Mouse (Mus musculus): ENCODE measurements around the gene Olfr523. TPM values are rescaled to one million over a fixed set of nuclear protein-coding genes. Genes with fewer than 3 reads are reported as not detected.

Olfr523 gene
- polyA plus RNA-seq, 1 experiment from 2014 or later = not detected

DNA sequence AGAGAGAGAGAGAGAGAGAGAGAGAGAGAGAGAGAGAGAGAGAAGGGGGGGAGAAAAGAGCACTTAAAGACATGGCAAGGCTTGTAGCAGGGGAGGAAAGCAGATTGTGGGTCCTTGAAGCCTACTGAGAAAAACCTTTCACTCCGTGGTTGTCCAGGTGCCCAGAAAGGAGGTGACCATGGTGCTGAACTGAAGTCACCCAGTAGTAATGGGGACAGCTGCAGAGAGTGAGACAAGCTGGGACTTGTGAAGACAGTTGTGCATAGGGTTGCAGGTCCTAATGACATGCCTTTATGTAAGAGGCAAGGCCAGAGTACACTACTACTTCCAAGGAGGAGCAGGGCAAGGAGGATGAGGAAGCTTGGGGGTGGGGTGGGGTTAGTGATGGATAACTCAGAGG is 46.3 kb downstream of the Olfr523 start:
- no peak overlapping the region for H3K4me2 ChIP-seq (ENCODE audit: low read length)
- 6% methylated on average over 1 of the region's 1 CpGs for WGBS
- no peak overlapping the region for H3K4me3 ChIP-seq (replicated peaks; ENCODE audit: low read depth, low read length)
- ATAC-seq (replicated peaks; ENCODE audit: low FRiP score, low read depth) = no peak
- H3K27ac ChIP-seq = no peak overlapping the region
- TF ChIP-seq CTCF (IDR thresholded peaks at IDR 0.05; ENCODE audit: low read depth) = no peak
- no peaks in the 10 kb centered on the region for H3K27me3 ChIP-seq (ENCODE audit: insufficient read depth, low read length)
- no peak overlapping the region for H3K9ac ChIP-seq (ENCODE audit: low read depth, low read length)
- no peaks in the 10 kb centered on the region for H3K4me1 ChIP-seq (replicated peaks; ENCODE audit: insufficient read depth, low read length)
- peak; percentile 4 for DNase-seq (ENCODE audit: low spot score)
- no peaks in the 10 kb centered on the region for H3K9me3 ChIP-seq (replicated peaks; ENCODE audit: low read length)
- no peaks in the 10 kb centered on the region for H3K36me3 ChIP-seq (ENCODE audit: insufficient read depth, low read length)

DNA sequence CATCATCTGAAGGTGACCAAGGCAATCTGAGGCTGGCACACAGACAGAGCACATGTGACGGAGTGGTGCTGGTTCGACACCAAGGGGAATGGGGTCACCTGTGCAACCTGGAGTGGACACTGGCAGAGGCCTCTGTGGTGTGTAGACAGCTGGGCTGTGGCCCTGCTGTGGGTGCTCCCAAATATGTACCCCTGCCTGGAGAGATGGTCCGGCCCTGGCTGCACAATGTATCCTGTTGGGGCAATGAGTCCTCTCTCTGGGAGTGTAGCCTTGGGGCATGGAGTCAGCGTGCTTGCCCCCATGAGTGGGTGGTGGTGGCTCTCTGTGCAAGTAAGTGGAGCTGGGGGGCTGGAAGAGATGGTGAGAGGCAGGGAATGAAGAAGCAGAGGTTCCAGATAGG is 47.4 kb downstream of the Olfr523 start:
- H3K4me2 ChIP-seq (ENCODE audit: low read length) = no peak overlapping the region
- no peak overlapping the region for H3K9ac ChIP-seq (ENCODE audit: low read depth, low read length)
- TF ChIP-seq CTCF (IDR thresholded peaks at IDR 0.05; ENCODE audit: low read depth) = no peak
- H3K4me3 ChIP-seq (replicated peaks; ENCODE audit: low read depth, low read length) = no peak overlapping the region
- 82% methylated on average over 4 of the region's 4 CpGs for WGBS
- H3K27me3 ChIP-seq (ENCODE audit: insufficient read depth, low read length) = no peaks in the 10 kb centered on the region
- no peak overlapping the region for H3K27ac ChIP-seq
- DNase-seq (ENCODE audit: low spot score) = no peak
- H3K36me3 ChIP-seq (ENCODE audit: insufficient read depth, low read length) = no peaks in the 10 kb centered on the region
- no peaks in the 10 kb centered on the region for H3K4me1 ChIP-seq (replicated peaks; ENCODE audit: insufficient read depth, low read length)
- no peak for ATAC-seq (replicated peaks; ENCODE audit: low FRiP score, low read depth)
- H3K9me3 ChIP-seq (replicated peaks; ENCODE audit: low read length) = no peaks in the 10 kb centered on the region

DNA sequence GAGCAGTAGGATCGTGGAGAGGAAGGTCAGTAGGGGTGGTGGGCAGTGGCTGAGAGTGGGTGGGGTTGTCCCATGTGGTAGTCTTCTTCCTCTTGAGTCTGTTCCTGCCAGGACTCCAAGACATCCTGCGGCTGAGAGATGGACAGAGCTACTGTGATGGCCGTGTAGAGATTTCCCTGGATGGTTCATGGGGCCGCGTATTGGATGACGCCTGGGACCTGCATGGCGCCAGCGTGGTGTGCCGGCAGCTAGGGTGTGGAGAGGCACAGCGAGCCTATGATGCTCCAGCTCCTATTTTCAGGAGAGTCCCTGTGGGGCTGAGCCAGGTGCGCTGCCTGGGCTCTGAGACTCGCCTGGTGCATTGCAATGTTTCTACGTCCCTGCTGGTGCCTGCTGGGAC is 51.2 kb downstream of the Olfr523 start:
- no peak for DNase-seq (ENCODE audit: low spot score)
- H3K4me3 ChIP-seq (replicated peaks; ENCODE audit: low read depth, low read length) = no peak overlapping the region
- 84% methylated on average over 13 of the region's 13 CpGs for WGBS
- no peak for TF ChIP-seq CTCF (IDR thresholded peaks at IDR 0.05; ENCODE audit: low read depth)
- H3K27ac ChIP-seq = no peak overlapping the region
- no peak overlapping the region for H3K9ac ChIP-seq (ENCODE audit: low read depth, low read length)
- no peak for ATAC-seq (replicated peaks; ENCODE audit: low FRiP score, low read depth)
- H3K27me3 ChIP-seq (ENCODE audit: insufficient read depth, low read length) = no peaks in the 10 kb centered on the region
- H3K4me2 ChIP-seq (ENCODE audit: low read length) = no peak overlapping the region
- no peaks in the 10 kb centered on the region for H3K9me3 ChIP-seq (replicated peaks; ENCODE audit: low read length)
- no peaks in the 10 kb centered on the region for H3K4me1 ChIP-seq (replicated peaks; ENCODE audit: insufficient read depth, low read length)
- no peaks in the 10 kb centered on the region for H3K36me3 ChIP-seq (ENCODE audit: insufficient read depth, low read length)

Other genes with a start within 250 kb of the Olfr523 start
- gene Utf1, start 229.4 kb upstream of the Olfr523 start, polyA plus RNA-seq (2015; fragmentation: Nextera tagmentation; extraction: Ambion mirVana) = not detected in 2 replicates
- 0.28 and 0.36 TPM in 2 replicates for gene 6430531B16Rik, start 194.5 kb upstream of the Olfr523 start, polyA plus RNA-seq (2015; fragmentation: Nextera tagmentation; extraction: Ambion mirVana)
- 0.41 and 0.46 TPM in 2 replicates for gene Adam8, start 180.7 kb upstream of the Olfr523 start, polyA plus RNA-seq (2015; fragmentation: Nextera tagmentation; extraction: Ambion mirVana)
- 35.0 TPM in 2 replicates for gene Zfp511, start 136.8 kb upstream of the Olfr523 start, polyA plus RNA-seq (2015; fragmentation: Nextera tagmentation; extraction: Ambion mirVana)
- 34.4 and 39.5 TPM in 2 replicates for gene Tubgcp2, start 136.5 kb upstream of the Olfr523 start, polyA plus RNA-seq (2015; fragmentation: Nextera tagmentation; extraction: Ambion mirVana)
- not detected in 2 replicates for gene Msx3, start 124.1 kb upstream of the Olfr523 start, polyA plus RNA-seq (2015; fragmentation: Nextera tagmentation; extraction: Ambion mirVana)
- 0.89 and 1.1 TPM in 2 replicates for gene Caly, start 90.7 kb upstream of the Olfr523 start, polyA plus RNA-seq (2015; fragmentation: Nextera tagmentation; extraction: Ambion mirVana)
- gene Prap1, start 79.8 kb upstream of the Olfr523 start, polyA plus RNA-seq (2015; fragmentation: Nextera tagmentation; extraction: Ambion mirVana) = 3.9 and 6.2 TPM in 2 replicates
- gene Fuom, start 70.8 kb upstream of the Olfr523 start, polyA plus RNA-seq (2015; fragmentation: Nextera tagmentation; extraction: Ambion mirVana) = 86.8 and 88.4 TPM in 2 replicates
- gene Paox, start 57.4 kb upstream of the Olfr523 start, polyA plus RNA-seq (2015; fragmentation: Nextera tagmentation; extraction: Ambion mirVana) = 21.0 and 22.9 TPM in 2 replicates
- 236 and 241 TPM in 2 replicates for gene Echs1, start 56.7 kb upstream of the Olfr523 start, polyA plus RNA-seq (2015; fragmentation: Nextera tagmentation; extraction: Ambion mirVana)
- 29.9 and 30.4 TPM in 2 replicates for gene Mtg1, start 35.7 kb upstream of the Olfr523 start, polyA plus RNA-seq (2015; fragmentation: Nextera tagmentation; extraction: Ambion mirVana)
- 0.13 and 0.16 TPM in 2 replicates for gene Sprn, start 18.3 kb upstream of the Olfr523 start, polyA plus RNA-seq (2015; fragmentation: Nextera tagmentation; extraction: Ambion mirVana)
- gene Olfr522, start 8.5 kb upstream of the Olfr523 start, polyA plus RNA-seq (2015; fragmentation: Nextera tagmentation; extraction: Ambion mirVana) = not detected in 2 replicates
- not detected in 2 replicates for gene Olfr524, start 32.7 kb downstream of the Olfr523 start, polyA plus RNA-seq (2015; fragmentation: Nextera tagmentation; extraction: Ambion mirVana)
- 0.05 TPM in 2 replicates for gene Cd163l1, start 45.0 kb downstream of the Olfr523 start, polyA plus RNA-seq (2015; fragmentation: Nextera tagmentation; extraction: Ambion mirVana)
- not detected in 2 replicates for gene 5830411N06Rik, start 74.1 kb downstream of the Olfr523 start, polyA plus RNA-seq (2015; fragmentation: Nextera tagmentation; extraction: Ambion mirVana)
- gene Olfr525, start 147.6 kb downstream of the Olfr523 start, polyA plus RNA-seq (2015; fragmentation: Nextera tagmentation; extraction: Ambion mirVana) = not detected in 2 replicates
- not detected in 2 replicates for gene Olfr527, start 160.8 kb downstream of the Olfr523 start, polyA plus RNA-seq (2015; fragmentation: Nextera tagmentation; extraction: Ambion mirVana)
- gene Olfr60, start 188.5 kb downstream of the Olfr523 start, polyA plus RNA-seq (2015; fragmentation: Nextera tagmentation; extraction: Ambion mirVana) = not detected in 2 replicates
- not detected in 2 replicates for gene Olfr530, start 203.1 kb downstream of the Olfr523 start, polyA plus RNA-seq (2015; fragmentation: Nextera tagmentation; extraction: Ambion mirVana)
- not detected in 2 replicates for gene Olfr531, start 229.7 kb downstream of the Olfr523 start, polyA plus RNA-seq (2015; fragmentation: Nextera tagmentation; extraction: Ambion mirVana)
- gene Olfr532, start 248.4 kb downstream of the Olfr523 start, polyA plus RNA-seq (2015; fragmentation: Nextera tagmentation; extraction: Ambion mirVana) = not detected in 2 replicates